Mouse (Mus musculus): ENCODE measurements at regions not wholly inside any gene's neighbourhood (a gene's known extent, or its start where the extent isn't known, plus 50 kb on each side); places are given as distances from the start of the nearest gene placed in this dataset.
A peak's percentile ranks its signal among the peaks of the same experiment; 100 is the strongest.

DNA sequence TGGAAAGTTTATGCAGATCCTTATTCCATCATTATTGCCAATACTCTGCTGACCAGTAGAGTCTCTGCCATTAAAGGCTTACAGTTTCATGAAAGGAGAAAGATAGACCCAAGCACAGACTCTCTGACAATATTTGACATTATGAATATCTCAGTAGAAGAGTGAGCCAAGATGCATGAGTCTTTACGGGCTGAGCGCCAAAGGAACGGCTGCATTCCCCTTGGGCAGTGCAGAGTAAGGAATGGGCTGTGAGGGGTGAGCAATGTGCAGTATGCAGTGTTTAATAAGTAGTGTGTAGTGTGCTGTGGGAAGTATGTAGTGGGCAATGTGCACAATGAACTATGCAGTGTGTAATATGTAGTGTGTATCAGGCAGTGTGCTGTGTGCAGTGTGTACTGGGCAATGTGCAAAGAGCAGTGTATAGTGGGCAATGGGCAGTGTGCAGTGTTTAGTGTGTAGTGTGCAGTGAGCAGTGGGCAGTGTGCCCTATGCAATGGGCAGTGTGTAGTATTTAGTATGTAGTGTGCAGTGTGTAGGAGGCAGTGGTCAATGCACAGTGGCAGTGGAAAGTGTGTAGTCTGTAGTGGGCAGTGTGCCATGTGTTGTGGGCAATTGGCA, 671.8 kb downstream of the 5730522E02Rik start:
- DNase-seq: no peak

DNA sequence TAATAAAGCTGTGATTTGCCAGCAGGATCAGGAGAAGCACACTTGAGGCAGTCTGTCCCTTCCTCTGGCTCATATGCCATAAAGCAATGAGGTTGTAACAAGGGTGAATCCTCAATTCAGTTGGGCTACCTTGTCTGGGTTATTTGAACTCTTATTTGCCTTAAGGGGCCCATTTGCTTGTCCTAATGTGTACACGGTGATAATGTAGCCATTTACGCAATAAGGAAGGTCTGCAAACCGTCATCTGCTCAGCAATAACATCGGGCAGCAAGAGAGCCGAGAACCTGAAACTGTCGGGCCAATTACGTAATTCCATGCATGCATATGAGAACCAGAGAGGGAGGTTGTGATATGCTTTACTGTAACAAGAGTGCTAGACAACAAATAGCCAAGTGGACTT, 674.5 kb downstream of the 5730522E02Rik start:
- no peak for DNase-seq

- DNase-seq: no peak
Observed at GRCm38 (mm10) chr11:25533081-25533480, 677.5 kb downstream of the 5730522E02Rik start.

- no peak for DNase-seq
Observed at GRCm38 (mm10) chr11:25531668-25532398, 678.7 kb downstream of the 5730522E02Rik start.

DNA sequence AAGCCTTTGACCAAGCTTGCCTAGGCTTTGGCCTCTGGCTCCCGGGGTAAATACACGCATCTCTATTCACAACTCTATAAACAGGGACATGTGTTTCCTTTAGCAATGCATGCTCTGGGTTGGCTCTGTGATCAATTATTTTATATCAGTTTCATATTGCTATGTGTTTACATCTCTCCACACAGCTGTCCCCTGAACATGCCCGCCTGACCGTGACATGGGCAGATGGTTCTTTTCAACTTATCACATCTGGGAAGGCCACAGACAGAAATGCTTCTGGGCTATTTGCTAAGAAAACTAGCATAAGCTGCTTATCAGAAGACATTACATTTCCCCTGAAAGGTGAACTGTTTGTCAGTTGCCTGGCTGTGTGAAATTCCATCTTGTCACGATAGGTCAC, 682.5 kb downstream of the 5730522E02Rik start:
- DNase-seq: no peak

- DNase-seq: no peak
Observed at GRCm38 (mm10) chr11:25518903-25519302, 691.7 kb downstream of the 5730522E02Rik start.

GRCm38 (mm10) chr11:25518131-25518530, 692.4 kb downstream of the 5730522E02Rik start:
- DNase-seq: peak; percentile 16

- DNase-seq: no peak
Observed at GRCm38 (mm10) chr11:25505500-25505899, 705.1 kb downstream of the 5730522E02Rik start.

DNA sequence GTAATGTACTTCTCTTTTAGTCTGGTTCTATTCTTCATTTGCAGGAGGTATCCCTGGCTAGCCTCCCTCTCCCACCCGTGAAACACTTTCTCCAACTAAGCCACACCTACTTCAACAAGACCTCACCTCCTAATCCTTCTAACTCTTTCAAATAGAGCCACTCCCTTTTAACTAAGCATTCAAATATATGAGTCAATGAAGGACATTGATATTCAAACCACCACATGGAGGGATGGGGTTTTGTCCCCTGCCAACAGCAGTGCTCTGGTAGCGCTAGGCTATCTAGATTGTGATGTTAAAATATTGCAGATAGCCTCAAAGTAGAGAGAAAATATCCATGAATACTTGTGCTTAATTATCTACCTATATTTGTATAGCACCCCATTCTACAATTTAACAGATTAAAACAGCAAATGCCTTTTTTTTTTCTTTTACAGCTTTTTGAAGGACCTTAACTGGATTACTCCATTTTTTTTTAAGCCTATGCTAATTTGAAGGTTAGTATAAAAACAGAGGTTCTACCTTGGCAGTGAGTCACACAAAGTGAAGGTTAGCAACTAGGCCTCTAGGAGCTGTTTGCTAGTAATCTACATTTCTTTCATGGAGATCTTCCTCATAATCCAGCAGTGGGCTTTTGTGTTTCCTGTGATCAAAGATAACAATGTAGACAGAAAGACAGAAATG, 736.7 kb downstream of the 5730522E02Rik start:
- no peak for DNase-seq

GRCm38 (mm10) chr11:25469819-25470218, 740.7 kb downstream of the 5730522E02Rik start:
- DNase-seq: no peak

GRCm38 (mm10) chr11:25437206-25437605, 773.4 kb downstream of the 5730522E02Rik start:
- no peak for DNase-seq

DNA sequence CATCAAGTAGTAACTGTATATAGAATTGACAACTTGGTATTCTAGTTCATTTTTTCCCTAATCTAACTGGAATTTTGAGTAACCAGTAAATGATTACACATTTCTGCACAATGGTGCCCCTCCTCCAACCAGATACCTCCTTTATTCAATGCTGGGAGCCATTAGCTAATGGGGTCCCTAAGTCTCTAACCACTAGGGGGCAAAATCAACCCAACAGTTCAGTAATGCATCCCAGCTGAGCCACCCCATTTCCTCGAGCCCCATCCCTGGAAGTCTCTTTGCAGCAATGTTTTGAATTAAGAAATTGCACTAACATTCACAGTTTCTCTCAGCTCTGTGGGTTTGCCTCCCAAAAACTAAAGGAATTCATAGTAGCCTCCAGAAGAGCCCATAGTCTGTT, 774.9 kb downstream of the 5730522E02Rik start:
- no peak for DNase-seq

DNA sequence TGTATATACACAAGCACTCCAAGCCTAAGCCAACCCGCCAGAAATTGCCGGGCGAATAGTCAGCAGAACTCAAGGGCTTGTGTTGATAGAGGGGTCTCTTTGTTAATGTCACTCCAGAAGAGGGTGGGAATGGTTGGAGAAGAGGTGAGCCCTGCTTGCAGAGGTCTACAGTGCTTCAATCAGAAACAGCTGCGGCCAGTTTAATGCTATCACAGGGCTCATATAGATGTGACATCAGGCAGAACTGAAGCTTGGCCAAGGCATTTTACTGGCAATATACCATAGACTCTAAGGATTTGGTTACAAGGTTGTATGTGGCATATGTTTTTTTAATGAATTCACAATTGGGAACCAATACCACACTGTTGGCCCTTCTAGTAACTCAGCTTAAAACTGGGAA, 787.4 kb downstream of the 5730522E02Rik start:
- no peak for DNase-seq

DNA sequence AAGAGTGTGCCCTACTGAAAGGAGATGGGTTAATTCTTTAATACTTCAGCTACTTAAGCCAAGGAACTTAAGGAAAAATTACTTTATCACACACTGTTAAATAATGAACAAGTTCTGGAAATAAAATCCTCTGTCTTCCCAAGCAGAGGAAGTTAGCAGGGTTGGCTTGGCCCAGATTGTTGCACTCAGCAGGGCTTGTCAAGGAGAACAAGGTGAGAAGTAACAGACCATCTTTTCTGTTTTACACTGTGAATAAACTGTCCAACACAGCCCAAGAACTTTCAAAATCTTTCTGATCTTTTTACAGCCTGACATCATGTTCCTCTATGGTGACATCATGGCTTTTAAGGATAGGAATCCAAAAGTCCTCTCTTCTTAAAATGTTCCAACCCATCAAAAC, 789.1 kb downstream of the 5730522E02Rik start:
- DNase-seq: no peak

DNA sequence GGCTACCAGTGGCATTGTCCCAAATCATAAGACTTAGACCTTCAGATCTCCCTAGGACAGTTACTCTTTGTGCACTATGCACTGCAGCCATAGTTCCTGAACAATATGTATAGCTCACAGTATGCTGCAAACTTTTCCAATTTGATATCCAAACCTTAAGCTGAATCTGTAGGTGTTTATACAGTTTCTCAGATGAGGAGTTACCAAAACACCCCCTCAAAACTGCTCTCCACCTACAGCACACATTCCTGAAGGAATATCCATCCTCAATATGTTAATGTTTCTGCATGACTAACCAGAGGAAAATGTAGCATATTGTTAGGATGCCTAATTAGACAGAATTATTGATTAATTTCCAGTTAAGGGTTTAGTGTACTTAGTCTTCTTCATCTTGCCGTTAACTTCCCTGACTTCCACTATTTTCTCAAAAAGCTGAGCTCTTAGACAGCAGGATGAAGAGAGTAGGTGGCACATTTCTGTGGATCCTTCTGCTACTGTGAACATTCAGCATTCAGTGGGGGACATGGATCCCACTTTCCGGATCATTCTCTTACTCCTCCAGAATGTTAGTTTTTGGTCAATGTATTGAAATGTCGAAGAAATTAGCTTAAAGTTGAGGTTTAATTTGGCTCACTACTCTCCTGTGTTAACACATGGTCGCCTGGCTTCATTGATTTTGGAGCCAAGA, 800.0 kb downstream of the 5730522E02Rik start:
- DNase-seq: peak; percentile 8

GRCm38 (mm10) chr11:25391649-25392048, 818.9 kb downstream of the 5730522E02Rik start:
- DNase-seq: no peak

DNA sequence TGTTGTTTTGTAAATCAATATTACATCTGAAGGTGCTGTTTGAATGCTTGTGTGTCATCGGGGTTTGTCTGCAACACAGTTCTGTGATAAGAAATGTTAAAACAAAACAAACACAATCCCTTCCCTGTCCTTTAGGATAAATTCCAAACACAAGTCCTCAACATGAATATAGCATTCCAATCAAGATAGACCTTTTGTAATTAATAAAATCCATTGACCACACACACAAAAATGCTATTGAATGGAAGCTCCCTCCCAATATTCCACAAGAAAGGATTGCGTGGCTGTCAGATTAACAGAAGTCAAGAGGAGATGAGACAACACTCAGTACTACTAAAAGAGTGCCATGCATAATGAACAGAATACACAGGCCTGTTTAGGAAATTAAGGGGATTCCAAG, 843.5 kb downstream of the 5730522E02Rik start:
- no peak for DNase-seq

DNA sequence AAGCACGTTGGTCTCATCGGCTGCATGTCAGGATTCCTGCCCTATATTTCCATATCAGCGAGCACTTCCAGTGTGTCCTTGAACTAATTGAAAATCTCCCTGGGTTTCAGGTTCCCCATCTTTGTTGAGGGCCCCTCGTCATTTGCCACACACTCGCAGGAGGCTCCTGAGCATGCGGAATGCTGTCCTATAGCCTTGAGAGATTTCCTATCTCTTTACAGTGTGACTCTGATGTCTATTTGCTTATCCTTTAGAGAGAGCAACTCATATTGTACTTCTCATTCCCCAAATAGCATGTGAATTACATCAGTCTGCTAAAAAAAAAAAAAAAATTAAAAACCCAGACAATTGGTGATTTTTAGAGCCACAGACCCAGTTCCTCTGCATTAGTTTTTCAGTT, 845.1 kb downstream of the 5730522E02Rik start:
- DNase-seq: no peak

DNA sequence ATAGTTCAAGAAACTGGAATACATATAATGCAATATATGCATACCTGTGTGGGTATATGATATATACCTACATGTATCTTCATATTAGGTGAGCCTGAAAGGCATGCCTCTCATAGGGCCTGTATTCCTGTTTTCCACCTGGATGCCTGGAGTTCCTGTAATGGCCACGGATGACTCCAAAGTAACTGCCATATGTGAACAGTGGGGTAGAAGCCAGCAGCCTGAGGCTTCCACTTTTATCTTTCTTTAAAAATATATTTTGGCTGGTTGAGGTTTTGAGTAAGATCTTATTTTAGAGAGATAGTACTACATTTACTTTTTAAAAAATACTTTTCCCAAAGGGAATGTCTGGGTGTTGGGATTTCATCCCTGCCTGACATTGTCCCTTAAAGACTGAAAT, 850.8 kb downstream of the 5730522E02Rik start:
- peak; percentile 24 for DNase-seq

DNA sequence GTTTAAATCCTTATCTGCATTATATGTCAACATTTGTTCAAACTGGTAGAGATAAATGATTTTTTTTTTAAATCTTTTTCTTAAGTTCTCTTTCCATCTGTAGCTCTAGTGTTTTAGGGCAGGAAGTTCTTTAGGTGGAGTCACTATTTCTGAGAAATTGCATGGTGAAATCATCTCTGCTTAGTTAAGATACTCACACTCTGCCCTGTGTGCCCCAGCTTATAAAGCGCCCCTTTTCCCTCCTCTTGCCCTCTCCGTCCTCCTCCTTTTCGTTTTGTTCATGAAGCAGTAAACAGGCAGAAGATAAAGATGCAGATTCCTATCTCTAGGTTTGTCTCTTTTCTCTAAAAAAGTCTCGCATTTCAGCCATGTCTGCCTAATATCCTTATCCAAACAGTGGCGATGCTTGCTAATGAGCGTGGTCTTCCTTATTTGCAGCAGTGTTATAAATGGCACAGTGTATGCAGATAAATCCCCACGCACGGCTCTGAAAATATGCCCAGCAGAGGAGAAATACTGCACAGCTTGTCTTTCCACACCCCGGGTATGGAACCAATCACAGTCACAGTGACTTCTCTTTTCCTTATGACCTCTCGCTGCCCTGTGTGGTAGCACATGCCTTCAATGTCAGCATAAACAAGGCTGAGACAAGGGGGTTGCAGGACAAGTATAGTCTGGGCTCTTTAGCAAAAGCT, 852.7 kb downstream of the 5730522E02Rik start:
- peak; percentile 42 for DNase-seq

GRCm38 (mm10) chr11:25356671-25357586, 853.6 kb downstream of the 5730522E02Rik start:
- DNase-seq: peak; percentile 22

DNA sequence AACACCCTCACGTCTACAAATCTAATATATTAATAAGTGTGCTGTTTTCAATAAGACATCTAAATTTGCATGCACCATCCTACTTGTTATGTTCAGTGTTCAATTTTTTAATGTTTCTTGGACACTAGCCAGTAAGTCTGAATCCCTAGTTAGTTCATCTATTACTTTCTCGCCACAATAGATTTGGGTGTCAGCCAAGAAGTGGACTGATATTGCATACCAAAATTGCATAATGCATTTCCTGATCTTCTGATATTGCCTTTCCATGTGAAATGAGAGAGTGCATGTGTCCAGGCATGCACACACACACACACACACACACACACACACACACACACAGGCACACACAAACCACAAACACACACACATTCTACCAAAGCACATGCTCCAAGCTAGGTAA, 874.9 kb downstream of the 5730522E02Rik start:
- no peak for DNase-seq
